ENCODE assay signal across 8 mouse cellular contexts in the genomic region with DNA sequence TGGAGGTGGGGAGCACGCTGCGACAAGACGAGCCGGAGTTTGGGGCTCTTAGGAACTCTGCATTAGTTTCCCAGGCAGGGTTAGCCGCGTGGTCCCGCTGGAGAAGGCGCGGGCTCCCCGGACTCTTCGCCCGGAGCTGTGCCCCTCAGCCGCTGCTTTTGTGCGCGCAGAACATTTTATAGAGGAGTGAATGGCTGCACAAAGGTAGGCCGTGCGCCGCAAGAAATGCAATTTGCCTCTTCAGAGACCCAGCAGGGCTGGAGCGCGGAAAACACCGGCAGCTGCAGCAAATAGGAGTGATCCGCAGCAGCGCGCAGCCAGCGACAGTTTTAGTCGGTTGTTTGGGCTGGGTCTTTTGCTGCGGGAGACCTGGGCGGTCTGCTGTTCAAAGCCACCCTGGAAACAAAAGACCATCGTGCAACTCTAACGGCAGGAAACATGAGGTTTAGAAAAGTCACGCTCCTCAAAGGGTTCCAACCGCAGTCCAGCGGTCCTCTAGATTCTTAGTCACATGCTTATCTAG. TPM values are rescaled to one million over a fixed set of nuclear protein-coding genes. Genes with fewer than 3 reads are reported as not detected.
A peak's percentile ranks its signal among the peaks of the same experiment; 100 is the strongest.
DNase-seq lines count a peak whose midpoint lies in the region; ATAC-seq lines count a peak whose summit lies in the region.

Gene Zfp800 (minus strand): TSS at position 325 of the 523 bp plus-strand sequence.

- H3K27ac ChIP-seq in heart, embryonic 12.5 days (ENCODE audit: poor library complexity, severe bottlenecking): no peak within 1 kb of the TSS
- H3K27ac ChIP-seq in midbrain, embryonic 16.5 days (ENCODE audit: low read length): peak within 1 kb of the TSS; percentile 64; the same call in 1 of the 2 replicates

- intact Hi-C loops in left cerebral cortex, postnatal 10 days (cut with DNase I): no loop called here

- DNase-seq in frontal cortex, adult 2 months (ENCODE audit: extremely low spot score in 1 of 2, low spot score in 1 of 2): no peak
- DNase-seq in CD4-positive helper T cell, adult 2 months (ENCODE audit: low read depth, low spot score): peak; percentile 34
- peak; percentile 32 for DNase-seq in brain, adult 2 months (ENCODE audit: low read depth, low spot score)
- DNase-seq in left cerebral cortex, postnatal 10 days (ENCODE audit: extremely low spot score in 1 of 2, low spot score in 2 of 2): peak in 1 of 2 experiments; percentile 21
- DNase-seq in spleen, postnatal 4 days (ENCODE audit: low spot score in 2 of 2): no peak

- H3K9ac ChIP-seq in heart, embryonic 12.5 days: peak within 1 kb of the TSS; percentile 42
- peak within 1 kb of the TSS; percentile 68 for H3K9ac ChIP-seq in midbrain, embryonic 16.5 days (ENCODE audit: low read depth, low read length)

- H3K36me3 ChIP-seq in heart, embryonic 12.5 days: no peaks in the 10 kb centered on the region
- no peaks in the 10 kb centered on the region for H3K36me3 ChIP-seq in midbrain, embryonic 16.5 days (ENCODE audit: control insufficient read depth, insufficient read depth, low read length)

- peak within 1 kb of the TSS; percentile 44 for H3K4me3 ChIP-seq in heart, embryonic 12.5 days
- H3K4me3 ChIP-seq in midbrain, embryonic 16.5 days (ENCODE audit: low read depth, low read length): peak within 1 kb of the TSS; percentile 53

- peak; percentile 78 for ATAC-seq in frontal cortex, adult (ENCODE audit: low TSS enrichment)
- no peak for ATAC-seq in heart, embryonic 12.5 days (ENCODE audit: insufficient number of reproducible peaks, low FRiP score)
- peak; percentile 63 for ATAC-seq in midbrain, embryonic 16.5 days

- H3K9me3 ChIP-seq in heart, embryonic 12.5 days (replicated peaks): peaks cover 13% of the 10 kb centered on the region; the same call in 1 of the 2 replicates
- no peaks in the 10 kb centered on the region; the same call in 1 of the 2 replicates for H3K9me3 ChIP-seq in midbrain, embryonic 16.5 days (replicated peaks; ENCODE audit: control insufficient read depth, low read length, poor library complexity, severe bottlenecking)

- H3K4me1 ChIP-seq in heart, embryonic 12.5 days (replicated peaks): 0 out of 2 replicates have a peak, but pooled peaks cover 4% of the 10 kb centered on the region
- peaks cover 17% of the 10 kb centered on the region for H3K4me1 ChIP-seq in midbrain, embryonic 16.5 days (ENCODE audit: control insufficient read depth, insufficient read depth, low read length)

- H3K4me2 ChIP-seq in heart, embryonic 12.5 days: peak within 1 kb of the TSS; percentile 73
- peak within 1 kb of the TSS; percentile 94 for H3K4me2 ChIP-seq in midbrain, embryonic 16.5 days (ENCODE audit: low read length)

- 1% methylated on average over 33 of the region's 33 CpGs for WGBS in heart, embryonic 12.5 days
- under 1% methylated on average over 33 of the region's 33 CpGs for WGBS in midbrain, embryonic 16.5 days

- peaks cover 53% of the 10 kb centered on the region for H3K27me3 ChIP-seq in heart, embryonic 12.5 days (replicated peaks)
- no peaks in the 10 kb centered on the region; the same call in 1 of the 2 replicates for H3K27me3 ChIP-seq in midbrain, embryonic 16.5 days (ENCODE audit: control insufficient read depth, insufficient read depth, low read depth, low read length)

RNA-seq across cellular contexts. Expression of gene Zfp800, which starts in this region (rescaled TPM):
- polyA plus RNA-seq in frontal cortex, adult 2 months (2012; rRNA removed): 7.2 and 8.5 TPM in 2 replicates
- 16.8 and 17.1 TPM in 2 replicates for polyA plus RNA-seq in heart, embryonic 12.5 days (2016; fragmentation: Nextera tagmentation; extraction: Ambion mirVana)
- total RNA-seq in left cerebral cortex, postnatal 10 days (2021): 10 to 100 TPM; 14.2 to 16.0 TPM
- polyA plus RNA-seq in midbrain, embryonic 16.5 days (2015; fragmentation: Nextera tagmentation; extraction: Ambion mirVana): 16.6 and 24.6 TPM in 2 replicates

Comparison
In these comparisons a context has a peak if more than half of its experiments do, and no peak if none do; other contexts are left out.
1. DNase-seq: peak in CD4-positive helper T cell, adult 2 months (single experiment) and brain, adult 2 months (single experiment); none in frontal cortex, adult 2 months (0 of 2) and spleen, postnatal 4 days (0 of 2).